Mouse (Mus musculus) pancreas, adult 10 weeks (tissue): ENCODE results near the gene Fcrl1. TPM values are rescaled to one million over a fixed set of nuclear protein-coding genes. Genes with fewer than 3 reads are reported as not detected.

Source experiments
- polyA plus RNA-seq: library from polyadenylated mRNA; stranded (reverse); fragments of 350-450 nt; fragmentation: Illumina TruSeq; extraction: RNeasy Lipid Tissue Mini Kit (QIAGEN cat#74804); gene quantifications from one replicate; pipeline ENCODE4 v1.2.3, GENCODE M21; 2015; ENCODE audit warnings: low read depth, low replicate concordance; ENCODE audit not compliant: insufficient read depth

Gene Fcrl1
- not detected for polyA plus RNA-seq

DNA sequence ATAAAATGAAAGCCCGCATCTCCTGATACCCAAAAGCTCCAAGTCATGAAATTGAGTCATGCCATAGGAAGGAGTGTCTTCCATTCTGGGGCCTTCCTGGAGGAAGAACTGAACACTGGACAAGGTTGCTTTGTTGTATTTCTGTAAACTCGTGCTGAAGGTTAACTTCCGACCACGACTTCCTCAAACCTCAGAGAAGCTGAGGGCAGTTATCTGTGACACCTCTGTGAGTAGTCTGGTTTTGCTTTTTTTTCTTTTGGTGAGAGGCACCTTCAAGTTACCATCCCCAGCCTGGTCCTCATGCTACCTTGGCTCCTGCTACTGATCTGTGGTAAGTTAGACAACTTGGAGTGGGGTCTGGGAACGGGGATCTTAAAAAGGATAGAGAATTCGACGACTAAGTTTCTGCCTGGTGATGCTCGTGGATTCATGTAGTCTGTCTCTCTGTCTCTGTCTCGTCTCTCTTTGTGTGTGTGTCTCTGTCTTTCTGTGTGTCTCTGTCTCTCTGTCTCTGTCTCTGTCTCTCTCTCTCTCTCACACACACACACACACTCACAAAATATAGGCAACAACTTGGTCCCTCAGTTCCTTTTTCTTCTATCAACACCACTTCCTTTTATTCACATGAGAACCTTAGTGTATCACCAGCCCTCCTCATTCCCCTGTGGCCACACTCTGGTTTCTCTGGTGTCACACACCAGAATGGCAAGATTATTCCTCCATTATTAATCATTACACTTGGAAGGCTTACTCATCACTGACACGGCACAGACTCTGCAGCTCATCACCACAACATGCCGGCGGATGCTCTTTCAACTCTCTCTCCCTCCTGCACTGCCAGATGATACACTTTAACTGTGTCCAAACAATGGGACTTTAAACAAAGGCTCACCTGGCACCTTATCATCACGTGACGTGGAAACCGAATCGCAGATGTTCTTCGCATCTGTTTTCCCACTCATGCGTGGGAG, at the start of gene Fcrl1:
Gene Fcrl1, plus strand, starts transcription at position 193 of the 971 bp plus-strand sequence.

DNA sequence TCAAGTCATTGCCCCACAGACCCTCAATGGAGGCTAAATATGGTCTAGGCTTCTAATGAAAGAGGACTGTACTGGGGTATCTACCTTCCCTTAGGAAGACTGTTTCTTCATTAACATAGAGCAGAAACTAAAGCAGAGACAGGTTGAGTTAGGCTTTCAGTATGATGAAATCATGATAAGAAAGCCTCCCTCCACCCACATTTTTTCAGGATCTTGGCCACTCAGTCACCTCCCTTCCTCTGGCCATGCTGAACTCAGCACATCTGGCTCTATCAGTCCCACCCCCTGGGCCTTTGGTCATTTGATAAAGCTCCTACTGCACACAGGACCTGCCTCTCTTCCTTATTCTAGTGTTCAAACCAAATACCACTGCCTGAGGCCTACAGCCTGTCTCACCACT, 18.6 kb upstream of the Fcrl1 start, which contains the start of gene Cd5l:
Gene Cd5l, plus strand, starts transcription at position 301 of the 400 bp plus-strand sequence.

GRCm38 (mm10) chr3:87435479-87435878, 59.3 kb downstream of the Fcrl1 start, which contains the start of gene Fcrl5:
TSS of gene Fcrl5 (plus strand) at chr3:87435773.

Other genes starting within 250 kb of the Fcrl1 start
- gene Kirrel, start 201.6 kb upstream of the Fcrl1 start, polyA plus RNA-seq = 2.8 TPM
- gene Fcrls, start 112.6 kb upstream of the Fcrl1 start, polyA plus RNA-seq = 4.6 TPM
- 1.1 TPM for gene Cd5l, start 18.5 kb upstream of the Fcrl1 start, polyA plus RNA-seq
- not detected for gene Fcrl5, start 59.4 kb downstream of the Fcrl1 start, polyA plus RNA-seq
- gene Etv3, start 149.0 kb downstream of the Fcrl1 start, polyA plus RNA-seq = 3.3 TPM
- gene Arhgef11, start 241.2 kb downstream of the Fcrl1 start, polyA plus RNA-seq = 6.2 TPM